Mouse (Mus musculus) urinary bladder, postnatal 10 days (tissue): ENCODE results near the gene Bhlha9.
A peak's percentile ranks its signal among the peaks of the same experiment; 100 is the strongest.

Experiments used
- DNase-seq: peaks from one replicate; pipeline ENCODE4 v3.0.0; 2022; ENCODE audit warnings: low spot score

Bhlha9 gene

GRCm38 (mm10) chr11:76671871-76672475 is at the start of gene Bhlha9:
TSS of gene Bhlha9 (plus strand) at chr11:76672470.
- DNase-seq = no peak

GRCm38 (mm10) chr11:76622566-76623205 is 49.6 kb upstream of the Bhlha9 start:
- DNase-seq = no peak

GRCm38 (mm10) chr11:76623206-76623961 is 48.9 kb upstream of the Bhlha9 start:
- no peak for DNase-seq

- no peak for DNase-seq
Measured at GRCm38 (mm10) chr11:76624071-76624470, 48.2 kb upstream of the Bhlha9 start.

GRCm38 (mm10) chr11:76624881-76625280 is 47.4 kb upstream of the Bhlha9 start:
- no peak for DNase-seq

- DNase-seq = no peak
Measured at GRCm38 (mm10) chr11:76628613-76629012, 43.7 kb upstream of the Bhlha9 start.

GRCm38 (mm10) chr11:76630023-76630422 is 42.2 kb upstream of the Bhlha9 start:
- DNase-seq = no peak

- no peak for DNase-seq
Measured at GRCm38 (mm10) chr11:76630487-76630886, 41.8 kb upstream of the Bhlha9 start.

- DNase-seq = no peak
Measured at GRCm38 (mm10) chr11:76639269-76639985, 32.8 kb upstream of the Bhlha9 start.

GRCm38 (mm10) chr11:76640231-76640630 is 32.0 kb upstream of the Bhlha9 start:
- no peak for DNase-seq

- no peak for DNase-seq
Measured at GRCm38 (mm10) chr11:76644257-76644656, 28.0 kb upstream of the Bhlha9 start.

- DNase-seq = no peak
Measured at GRCm38 (mm10) chr11:76645036-76645435, 27.2 kb upstream of the Bhlha9 start.

- peak; percentile 67 for DNase-seq
Measured at GRCm38 (mm10) chr11:76645955-76646354, 26.3 kb upstream of the Bhlha9 start.

GRCm38 (mm10) chr11:76647062-76647461 is 25.2 kb upstream of the Bhlha9 start:
- DNase-seq = no peak

- no peak for DNase-seq
Measured at GRCm38 (mm10) chr11:76647500-76647899, 24.8 kb upstream of the Bhlha9 start.

GRCm38 (mm10) chr11:76650862-76651560 is 21.3 kb upstream of the Bhlha9 start:
- DNase-seq = no peak

- no peak for DNase-seq
Measured at GRCm38 (mm10) chr11:76652838-76653334, 19.4 kb upstream of the Bhlha9 start.

- no peak for DNase-seq
Measured at GRCm38 (mm10) chr11:76655106-76655505, 17.2 kb upstream of the Bhlha9 start.

GRCm38 (mm10) chr11:76657450-76657970 is 14.8 kb upstream of the Bhlha9 start:
- DNase-seq = no peak

GRCm38 (mm10) chr11:76659138-76659930 is 12.9 kb upstream of the Bhlha9 start:
- DNase-seq = no peak
